Mouse (Mus musculus): ENCODE data around the gene Fhod1. TPM values are rescaled to one million over a fixed set of nuclear protein-coding genes. Genes with fewer than 3 reads are reported as not detected.
"Not testable (repeated sequence)": the region's sequence is repeated elsewhere in the genome, so short reads cannot be mapped to it uniquely, and the experiment has no call there.

The Fhod1 gene
- total RNA-seq, 2 experiments from 2014 or later: 12.4 to 14.2 TPM

- peak; percentile 81 to 91 for DNase-seq (ENCODE audit: low spot score in 2 of 2)
Observed at GRCm38 (mm10) chr8:105297511-105298192, 50.1 kb downstream of the Fhod1 start, which contains the start of gene E2f4. Gene E2f4 (plus strand): TSS chr8:105297663.

GRCm38 (mm10) chr8:105295895-105296573 lies 51.7 kb downstream of the Fhod1 start, which contains the start of gene Exoc3l:
Gene Exoc3l (minus strand): TSS chr8:105296101.
- DNase-seq (ENCODE audit: low spot score in 2 of 2): no peak

- DNase-seq (ENCODE audit: low spot score in 2 of 2): no peak
Observed at GRCm38 (mm10) chr8:105295256-105295655, 52.5 kb downstream of the Fhod1 start.

DNA sequence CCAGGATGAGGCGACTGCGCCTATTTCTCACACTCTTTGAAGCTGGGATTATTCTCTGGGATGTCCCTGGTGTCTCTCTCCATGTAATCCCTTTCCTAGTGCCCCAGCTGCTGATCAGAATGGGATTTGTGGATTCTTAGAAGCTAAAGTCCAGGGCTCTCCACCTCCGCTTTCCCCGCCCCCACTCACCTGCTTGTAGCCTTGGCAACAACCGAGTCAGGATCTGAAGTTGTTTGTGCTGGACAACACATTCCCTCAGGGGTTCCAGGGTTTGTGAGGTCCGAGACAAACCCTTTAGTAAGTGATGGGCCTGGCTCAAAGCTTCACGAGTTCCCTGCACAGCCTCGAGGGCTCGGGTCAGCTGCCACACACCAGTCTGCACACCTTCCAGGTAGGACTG lies 53.0 kb downstream of the Fhod1 start:
- DNase-seq (ENCODE audit: low spot score in 2 of 2): no peak

DNA sequence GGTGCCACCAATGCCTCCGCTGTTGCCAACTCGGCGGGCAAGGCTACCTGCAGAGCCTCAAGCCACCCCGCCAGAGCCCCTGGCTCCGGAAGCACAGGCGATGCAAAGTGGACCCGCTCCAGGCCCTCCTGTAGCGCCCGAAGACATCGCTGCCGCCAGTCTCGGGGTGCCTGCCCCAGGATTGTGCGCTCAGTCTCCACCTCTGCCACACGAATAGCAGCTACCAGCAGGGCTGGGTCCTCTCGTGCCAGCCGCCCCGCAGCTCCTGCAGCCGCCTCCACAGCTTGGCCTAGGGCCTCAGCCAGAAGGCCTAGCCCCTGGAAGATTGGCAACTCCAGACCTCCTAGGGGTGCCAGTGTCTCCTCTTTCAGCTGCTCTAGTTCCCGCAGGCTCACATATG lies 54.3 kb downstream of the Fhod1 start:
- no peak for DNase-seq (ENCODE audit: low spot score in 2 of 2)

DNA sequence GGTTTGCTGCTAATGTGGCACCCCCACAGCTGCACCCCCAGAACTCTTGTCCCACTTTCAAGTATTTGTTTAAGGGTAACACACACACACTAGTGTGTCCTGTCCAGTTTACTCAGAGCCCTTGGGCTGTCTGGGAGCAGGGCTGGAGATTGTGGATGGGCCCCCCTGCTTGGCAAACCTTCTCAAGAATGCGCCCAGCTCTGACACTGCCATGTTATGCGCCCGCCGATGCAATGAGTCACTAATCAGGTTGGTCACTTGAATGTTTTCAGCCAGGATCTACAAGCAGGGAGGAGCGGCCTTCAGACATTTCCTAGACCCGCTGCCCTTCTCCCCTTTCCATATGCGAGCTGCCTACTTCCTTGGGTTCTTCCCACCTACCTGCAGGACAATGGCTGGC lies 55.3 kb downstream of the Fhod1 start:
- DNase-seq (ENCODE audit: low spot score in 2 of 2): no peak

DNA sequence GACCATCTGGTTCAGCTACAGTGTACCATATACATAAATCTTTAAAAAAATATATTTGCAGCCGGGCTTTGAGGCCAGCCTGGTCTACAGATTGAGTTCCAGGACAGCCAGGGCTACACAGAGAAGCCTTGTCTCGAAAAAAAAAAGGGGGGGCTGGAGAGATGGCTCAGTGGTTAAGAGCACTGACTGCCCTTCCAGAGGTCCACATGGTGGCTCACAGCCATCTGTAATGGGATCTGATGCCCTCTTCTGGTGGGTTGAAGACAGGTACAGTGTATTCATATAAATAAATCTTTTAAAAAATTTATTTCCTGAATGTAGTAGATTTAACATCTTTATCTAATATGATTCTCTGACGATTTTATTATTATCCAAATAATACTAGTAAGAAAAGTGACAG lies 56.0 kb downstream of the Fhod1 start:
- DNase-seq (ENCODE audit: low spot score in 2 of 2): not testable (repeated sequence)

DNA sequence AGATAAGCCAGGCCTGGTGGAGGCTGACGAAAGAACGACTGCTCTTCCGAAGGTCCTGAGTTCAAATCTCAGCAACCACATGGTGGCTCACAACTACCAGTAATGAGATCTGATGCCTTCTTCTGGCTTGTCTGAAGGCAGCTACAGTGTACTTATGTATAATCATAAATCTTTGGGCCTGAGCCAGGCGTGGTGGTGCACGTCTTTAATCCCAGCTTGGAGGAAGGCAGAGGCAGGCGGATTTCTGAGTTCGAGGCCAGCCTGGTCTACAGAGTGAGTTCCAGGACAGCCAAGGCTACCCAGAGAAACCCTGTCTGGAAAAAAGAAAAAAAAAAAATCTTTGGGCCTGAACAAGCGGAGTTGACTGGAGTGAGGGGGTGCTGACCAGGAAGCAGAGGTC lies 56.4 kb downstream of the Fhod1 start:
- DNase-seq (ENCODE audit: low spot score in 2 of 2): not testable (repeated sequence)

DNA sequence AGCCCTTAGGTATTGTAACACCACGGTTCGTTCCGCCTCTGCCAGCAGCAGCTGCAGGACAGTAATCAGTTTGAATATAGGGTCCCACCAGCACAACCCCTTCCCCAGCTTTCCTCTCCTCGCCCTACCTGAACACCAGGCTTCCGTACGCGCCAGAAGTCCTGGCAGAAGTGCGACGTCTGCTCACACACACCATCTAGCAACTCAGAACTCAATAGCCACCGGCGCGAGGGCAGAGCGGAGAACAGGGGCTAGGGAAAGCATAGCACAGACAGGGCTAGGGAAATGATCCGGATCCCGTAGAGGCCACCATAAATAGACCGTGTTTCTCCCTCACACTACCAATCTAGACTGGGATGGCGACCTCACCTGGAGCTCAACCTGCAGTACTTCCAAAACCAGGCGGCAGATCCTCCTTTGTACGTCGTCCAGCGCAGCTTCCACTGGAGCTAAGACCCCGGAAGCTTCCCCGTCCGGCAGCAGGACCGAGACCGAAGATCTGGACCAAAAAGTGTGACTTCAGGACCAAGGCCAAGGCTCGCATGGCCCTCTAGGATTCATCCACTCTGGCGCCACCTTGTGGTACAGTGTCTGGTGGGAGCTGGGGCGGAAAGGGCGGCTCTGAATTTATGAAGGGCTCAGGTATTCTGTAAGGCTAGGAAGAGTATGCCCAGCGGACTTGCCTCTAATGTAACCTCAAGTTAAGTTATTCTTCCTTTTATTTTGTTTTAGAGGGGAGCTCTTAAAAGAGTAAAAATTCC lies 57.0 kb downstream of the Fhod1 start:
- peak; percentile 82 to 94 for DNase-seq (ENCODE audit: low spot score in 2 of 2)

DNA sequence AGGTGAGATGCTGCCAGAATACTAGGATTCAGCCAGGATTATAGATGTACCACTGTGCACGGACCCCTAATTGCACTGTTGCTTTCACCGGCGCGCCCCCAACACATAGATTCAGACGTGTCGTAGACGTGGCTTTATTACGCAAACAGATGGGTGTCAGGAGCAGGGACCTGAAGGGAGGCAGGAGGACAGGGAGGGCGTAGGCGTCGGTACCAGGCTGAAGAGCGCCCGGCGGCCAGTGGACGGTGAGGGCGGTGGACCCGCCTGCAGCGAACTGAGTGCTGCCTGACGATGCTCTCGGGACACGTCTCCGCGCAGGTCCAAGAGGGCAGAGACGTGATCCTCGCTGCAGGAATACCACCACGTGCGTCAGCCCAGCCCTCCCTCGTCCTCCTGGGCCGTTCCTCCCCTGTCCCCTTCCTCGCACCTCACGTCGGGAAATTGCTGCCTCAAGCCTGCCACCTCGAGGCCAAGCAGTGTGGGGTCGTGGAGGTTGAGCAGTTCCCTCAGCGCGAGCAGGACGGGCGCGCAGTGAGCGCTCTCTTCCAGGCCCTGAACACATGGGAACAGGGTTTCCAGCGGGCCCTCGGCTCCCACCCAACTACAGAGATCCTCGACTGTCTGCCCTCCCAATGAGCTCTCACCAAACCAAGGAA lies 57.8 kb downstream of the Fhod1 start, which contains the start of gene 4931428F04Rik:
Gene 4931428F04Rik (minus strand): TSS at position 60 of the 656 bp plus-strand sequence.
- DNase-seq (ENCODE audit: low spot score in 2 of 2): no peak

DNA sequence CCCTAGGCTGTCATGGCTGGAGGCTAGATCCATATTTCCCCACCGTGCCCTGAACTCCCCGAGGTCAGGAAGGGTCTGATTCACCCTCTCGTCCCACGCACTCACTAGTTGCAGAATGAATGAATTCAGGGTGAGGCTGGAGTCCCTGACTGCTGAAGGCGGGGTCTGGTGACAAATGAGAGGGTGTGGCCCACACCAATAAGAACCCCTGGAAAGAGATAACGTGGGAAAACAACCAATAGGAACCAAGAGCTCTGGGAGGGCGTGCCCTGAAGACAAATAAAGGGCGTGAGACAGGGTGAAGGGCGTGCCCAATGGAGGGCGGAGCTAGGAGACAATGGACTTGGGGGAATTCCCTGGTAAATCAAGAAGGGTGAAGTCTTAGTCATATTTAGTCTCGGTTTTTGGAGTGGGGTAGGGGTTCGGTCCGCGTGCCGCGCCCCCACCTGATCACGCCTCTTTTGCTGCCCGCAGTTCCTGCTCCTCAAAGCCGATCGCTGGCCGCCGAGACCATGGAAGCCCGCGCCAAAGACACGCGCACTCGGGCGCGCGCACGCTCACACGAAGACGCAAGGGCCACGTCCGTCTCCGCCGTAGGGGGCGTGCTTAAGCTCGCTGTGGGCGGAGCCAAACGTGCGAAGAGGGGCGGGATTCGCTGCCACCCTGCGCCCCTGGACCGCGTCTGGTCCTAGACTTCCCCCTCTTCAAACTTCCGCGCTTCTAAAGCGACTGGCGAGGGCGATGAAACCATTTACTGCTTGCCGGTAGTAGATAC lies 58.6 kb downstream of the Fhod1 start:
- peak; percentile 87 to 93 for DNase-seq (ENCODE audit: low spot score in 2 of 2)

DNA sequence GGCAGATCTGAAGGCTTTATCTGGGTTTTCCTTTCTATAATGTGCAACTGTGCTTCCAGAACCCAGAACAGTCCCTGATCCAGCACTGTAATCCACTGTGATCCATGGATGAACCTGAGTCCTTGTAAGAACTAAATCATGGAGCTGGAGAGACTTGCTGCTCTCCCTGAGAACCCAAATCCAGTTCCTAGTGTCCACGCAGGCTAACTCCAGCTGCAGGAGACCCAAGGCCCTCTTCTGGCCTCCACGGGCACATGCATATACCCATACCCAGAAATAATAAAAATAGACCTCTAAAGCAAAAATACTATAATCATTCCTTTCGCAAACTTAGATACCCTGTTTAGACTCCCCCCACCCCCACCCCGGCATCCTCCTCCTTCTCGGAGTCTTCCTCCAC lies 59.5 kb downstream of the Fhod1 start:
- no peak for DNase-seq (ENCODE audit: low spot score in 2 of 2)

GRCm38 (mm10) chr8:105286907-105287306 lies 60.8 kb downstream of the Fhod1 start:
- no peak for DNase-seq (ENCODE audit: low spot score in 2 of 2)

- DNase-seq (ENCODE audit: low spot score in 2 of 2): no peak
Observed at GRCm38 (mm10) chr8:105285514-105285913, 62.2 kb downstream of the Fhod1 start.

GRCm38 (mm10) chr8:105283074-105283473 lies 64.7 kb downstream of the Fhod1 start:
- no peak for DNase-seq (ENCODE audit: low spot score in 2 of 2)

DNA sequence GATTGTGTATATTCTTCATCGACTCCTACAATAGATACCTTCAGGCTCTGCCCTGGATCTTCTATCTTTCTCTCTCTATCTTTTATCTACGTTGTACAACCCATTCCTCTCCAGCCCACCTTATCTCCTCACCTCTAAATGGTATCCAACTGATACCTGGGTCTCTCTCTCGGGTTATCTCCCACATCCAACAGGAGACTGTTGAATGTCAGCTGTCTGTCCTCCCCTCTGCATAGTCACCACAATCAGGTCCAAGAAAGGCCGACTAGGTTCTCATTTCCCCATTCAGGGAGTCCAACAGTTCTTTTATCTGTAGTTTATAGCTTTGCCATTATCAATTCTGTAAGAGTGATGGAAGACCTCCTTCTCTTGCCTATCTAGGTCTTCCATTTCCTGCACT lies 65.5 kb downstream of the Fhod1 start:
- no peak for DNase-seq (ENCODE audit: low spot score in 2 of 2)

GRCm38 (mm10) chr8:105281821-105282220 lies 65.9 kb downstream of the Fhod1 start:
- DNase-seq (ENCODE audit: low spot score in 2 of 2): no peak

- no peak for DNase-seq (ENCODE audit: low spot score in 2 of 2)
Observed at GRCm38 (mm10) chr8:105280567-105280966, 67.2 kb downstream of the Fhod1 start.

Measured in gastrocnemius, postnatal 4 days (tissue).